Mouse (Mus musculus) liver, embryonic 16.5 days (tissue): ENCODE data around the gene Dnajc6. TPM values are rescaled to one million over a fixed set of nuclear protein-coding genes. Genes with fewer than 3 reads are reported as not detected.
A peak's percentile ranks its signal among the peaks of the same experiment; 100 is the strongest.

Experiments used
- ATAC-seq: fragments of 200-750 bp; cut with Nextera tagmentation; 2 replicates; pipeline ENCODE4 v1.8.0; 2017; ENCODE audit warnings: low read depth, mild to moderate bottlenecking, moderate number of reproducible peaks, moderate library complexity
- H3K27ac ChIP-seq: fragments of 300-500 bp; sonication (generic); 2 replicates; pipeline ENCODE4 v1.5.1; 2014; ENCODE audit warnings: mild to moderate bottlenecking, low read length
- H3K27me3 ChIP-seq: fragments of 300-500 bp; sonication (generic); 2 replicates; pipeline ENCODE4 v1.6.1; 2014; ENCODE audit warnings: low read depth, low read length, mixed read lengths; ENCODE audit not compliant: control insufficient read depth, insufficient read depth
- H3K36me3 ChIP-seq: fragments of 300-500 bp; sonication (generic); 2 replicates; pipeline ENCODE4 v1.6.1; 2014; ENCODE audit warnings: mild to moderate bottlenecking; ENCODE audit not compliant: control insufficient read depth, insufficient read depth
- H3K4me1 ChIP-seq: fragments of 300-500 bp; sonication (generic); 2 replicates; pipeline ENCODE4 v1.6.1; 2014; ENCODE audit warnings: low read depth, low read length, mixed read lengths; ENCODE audit not compliant: control insufficient read depth
- H3K4me2 ChIP-seq: fragments of 300-500 bp; sonication (generic); 2 replicates; pipeline ENCODE4 v1.6.1; 2014; ENCODE audit warnings: low read depth, low read length, mixed read lengths
- H3K4me3 ChIP-seq: fragments of 300-500 bp; sonication (generic); 2 replicates; pipeline ENCODE4 v1.5.1; 2014; ENCODE audit warnings: low read depth, mild to moderate bottlenecking, low read length
- H3K9ac ChIP-seq: fragments of 300-500 bp; sonication (generic); 2 replicates; pipeline ENCODE4 v1.6.1; 2014; ENCODE audit warnings: low read depth, low read length
- H3K9me3 ChIP-seq: fragments of 300-500 bp; sonication (generic); replicated peaks from 2 replicates; pipeline ENCODE4 v1.6.1; 2016; ENCODE audit warnings: low read length; ENCODE audit not compliant: control insufficient read depth
- WGBS: fragments of 180-500 bp; shearing (Covaris S2); extraction: QIAGEN DNeasy Blood & Tissue Kit; methylation state at CpG from one replicate; pipeline ENCODE4 v1.1.7; 2014; ENCODE audit not compliant: insufficient replicate concordance; 5-methylcytosine and 5-hydroxymethylcytosine counted together
- polyA plus RNA-seq: library from polyadenylated mRNA; unstranded; fragments of >200 nt; fragmentation: Nextera tagmentation; extraction: Ambion mirVana; gene quantifications from 2 replicates; pipeline ENCODE4 v1.2.1, GENCODE M21; 2015

Dnajc6 gene
- polyA plus RNA-seq: 0.13 and 0.26 TPM in 2 replicates

GRCm38 (mm10) chr4:101496534-101497237 is at the start of gene Dnajc6:
Dnajc6 (plus strand) TSS chr4:101496648.
- Histone ChIP-seq H3K9ac (no peak within 1 kb of the TSS), H3K36me3 (no peaks in the 10 kb centered on the region), H3K27ac (no peak within 1 kb of the TSS), H3K4me1 (no peaks in the 10 kb centered on the region), H3K9me3 (no peaks in the 10 kb centered on the region), H3K27me3 (peaks cover 40% of the 10 kb centered on the region), H3K4me3 (peak within 1 kb of the TSS; percentile 46), H3K4me2 (peak within 1 kb of the TSS; percentile 65)
- ATAC-seq: no peak
- under 1% methylated on average over 50 of the region's 57 CpGs for WGBS

DNA sequence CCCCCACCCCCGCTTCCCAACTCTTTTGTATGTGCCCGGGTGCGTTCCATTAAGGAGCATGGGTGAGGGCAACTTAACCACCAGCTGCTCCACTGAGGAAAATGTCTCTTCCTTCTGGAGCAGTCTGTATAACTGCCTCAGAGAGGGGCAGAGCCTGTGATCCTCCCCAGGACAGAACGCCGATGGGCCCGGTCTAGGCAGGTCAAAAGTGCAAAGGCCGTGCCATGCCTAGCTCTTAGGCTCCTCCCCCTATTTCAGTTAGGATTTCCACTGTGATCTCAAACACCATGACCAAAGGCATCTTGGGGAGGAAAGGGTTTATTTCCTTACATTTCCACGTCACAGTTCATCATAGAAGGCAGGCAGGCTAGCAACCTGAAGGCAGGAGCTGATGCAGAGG is 47.7 kb upstream of the Dnajc6 start:
- WGBS: 74% methylated on average over 8 of the region's 8 CpGs
- Histone ChIP-seq H3K36me3 (no peaks in the 10 kb centered on the region), H3K27me3 (no peaks in the 10 kb centered on the region), H3K9ac (no peak overlapping the region), H3K4me1 (no peaks in the 10 kb centered on the region), H3K4me2 (no peak overlapping the region), H3K27ac (no peak overlapping the region), H3K4me3 (no peak overlapping the region), H3K9me3 (no peaks in the 10 kb centered on the region)
- ATAC-seq: peak; percentile 45; the same call in 1 of the 2 replicates

- H3K27me3 ChIP-seq: no peaks in the 10 kb centered on the region
- H3K4me3 ChIP-seq: no peak overlapping the region
- no peaks in the 10 kb centered on the region for H3K4me1 ChIP-seq
- H3K9ac ChIP-seq: no peak overlapping the region
- ATAC-seq: no peak
- H3K27ac ChIP-seq: no peak overlapping the region
- H3K4me2 ChIP-seq: no peak overlapping the region
- H3K36me3 ChIP-seq: no peaks in the 10 kb centered on the region
- WGBS: 55% methylated on average over 7 of the region's 7 CpGs
- H3K9me3 ChIP-seq: no peaks in the 10 kb centered on the region
Measured at GRCm38 (mm10) chr4:101449344-101449743, 47.1 kb upstream of the Dnajc6 start.

DNA sequence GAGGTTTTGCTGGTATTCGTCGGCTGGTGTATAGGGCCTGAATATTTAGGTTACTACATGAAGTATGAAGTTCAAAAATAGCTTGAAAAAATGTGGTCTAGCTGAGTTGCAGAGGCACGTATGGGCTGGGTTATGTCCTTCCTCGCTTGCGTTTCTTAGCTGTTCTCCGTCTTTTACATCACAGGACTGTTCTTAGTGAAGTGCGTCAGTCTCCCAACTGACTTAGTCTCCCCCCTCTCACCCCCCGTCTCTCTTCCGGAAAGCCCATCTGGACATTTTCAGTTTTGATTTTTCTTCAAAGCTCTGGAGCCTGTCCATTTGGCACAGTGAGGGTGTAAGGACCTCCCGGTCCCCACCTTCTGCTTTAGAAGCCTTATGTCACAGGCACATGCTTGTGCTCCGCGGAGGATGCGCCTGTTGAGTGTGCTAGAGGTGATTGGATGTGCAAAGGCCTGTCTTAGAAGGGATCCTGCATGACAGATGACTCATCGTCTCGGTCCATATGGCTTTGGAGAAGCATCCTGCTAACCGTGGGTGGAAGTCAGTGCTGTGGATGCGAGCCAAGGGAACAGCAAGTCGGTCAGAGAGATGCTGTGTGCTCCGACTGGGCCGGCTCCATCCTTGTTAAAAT is 46.2 kb upstream of the Dnajc6 start:
- H3K4me3 ChIP-seq: no peak overlapping the region
- no peak overlapping the region for H3K9ac ChIP-seq
- no peak overlapping the region for H3K27ac ChIP-seq
- ATAC-seq: no peak
- WGBS: 79% methylated on average over 20 of the region's 20 CpGs
- H3K4me2 ChIP-seq: no peak overlapping the region
- no peaks in the 10 kb centered on the region for H3K9me3 ChIP-seq
- H3K27me3 ChIP-seq: no peaks in the 10 kb centered on the region
- no peaks in the 10 kb centered on the region for H3K36me3 ChIP-seq
- H3K4me1 ChIP-seq: no peaks in the 10 kb centered on the region

DNA sequence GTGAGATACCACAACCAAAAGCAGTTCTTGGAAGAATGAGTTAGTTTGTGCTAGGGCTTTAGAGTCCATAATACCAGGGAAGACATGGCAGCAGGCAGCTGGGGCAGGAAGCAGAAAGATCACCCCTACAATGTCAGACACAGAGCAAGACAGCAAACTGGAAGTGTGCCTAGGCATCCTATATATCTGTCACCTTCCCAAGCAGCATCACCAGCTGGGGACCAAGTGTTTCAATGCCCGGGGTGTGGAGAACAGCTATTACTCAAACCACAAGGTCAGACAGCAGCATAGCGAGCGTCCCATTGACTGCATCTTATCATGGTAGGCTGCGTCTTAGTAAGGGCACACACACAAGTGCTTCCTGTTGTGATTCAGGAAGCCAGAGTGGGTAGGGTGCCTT is 45.4 kb upstream of the Dnajc6 start:
- no peak overlapping the region for H3K27ac ChIP-seq
- no peak overlapping the region for H3K9ac ChIP-seq
- ATAC-seq: no peak
- H3K4me3 ChIP-seq: no peak overlapping the region
- H3K36me3 ChIP-seq: no peaks in the 10 kb centered on the region
- no peaks in the 10 kb centered on the region for H3K27me3 ChIP-seq
- WGBS: 59% methylated on average over 4 of the region's 4 CpGs
- no peaks in the 10 kb centered on the region for H3K4me1 ChIP-seq
- H3K4me2 ChIP-seq: no peak overlapping the region
- H3K9me3 ChIP-seq: no peaks in the 10 kb centered on the region

DNA sequence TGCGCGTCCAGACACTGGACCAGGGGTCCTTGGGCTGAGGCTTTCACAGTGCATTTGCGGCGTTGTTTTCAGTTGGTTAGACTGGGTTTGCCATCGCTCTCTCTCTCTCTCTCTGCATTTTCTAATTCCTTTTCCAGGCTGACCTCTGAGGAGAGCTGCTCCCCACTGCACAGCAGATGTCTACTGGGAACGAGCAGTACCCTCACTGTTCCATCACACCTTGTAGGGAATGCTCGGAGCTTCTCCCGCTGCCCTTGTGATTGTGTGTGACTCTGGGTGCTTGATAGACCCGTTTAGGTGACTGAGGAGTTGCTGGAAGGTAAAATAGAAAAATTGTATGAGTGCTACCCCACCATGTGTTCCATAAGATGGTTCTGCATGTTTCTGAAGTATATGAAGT is 43.6 kb upstream of the Dnajc6 start:
- 79% methylated on average over 9 of the region's 9 CpGs for WGBS

DNA sequence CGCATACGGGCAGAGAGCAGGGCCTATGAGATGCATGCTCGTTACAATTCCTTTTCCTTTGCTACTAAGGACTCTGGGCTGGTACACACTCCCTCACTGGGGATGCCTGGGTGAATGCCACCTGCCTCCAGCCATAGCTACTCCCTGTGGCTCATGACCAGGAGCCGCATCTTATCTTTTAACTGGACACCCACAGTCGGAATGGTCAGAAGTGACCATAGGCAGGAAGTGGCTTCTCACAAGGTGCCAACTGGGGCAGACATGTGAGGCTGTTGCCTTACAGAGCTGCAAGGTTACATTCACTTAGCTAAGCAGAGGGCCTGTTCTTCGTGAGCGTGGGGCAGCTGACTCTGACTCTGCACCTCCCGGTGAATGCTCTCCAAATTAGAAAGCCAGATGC is 39.3 kb upstream of the Dnajc6 start:
- WGBS: 68% methylated on average over 8 of the region's 8 CpGs
- no peaks in the 10 kb centered on the region for H3K9me3 ChIP-seq
- H3K4me1 ChIP-seq: no peaks in the 10 kb centered on the region
- H3K4me2 ChIP-seq: no peak overlapping the region
- H3K27me3 ChIP-seq: no peaks in the 10 kb centered on the region
- H3K9ac ChIP-seq: no peak overlapping the region
- H3K36me3 ChIP-seq: no peaks in the 10 kb centered on the region
- no peak overlapping the region for H3K27ac ChIP-seq
- H3K4me3 ChIP-seq: no peak overlapping the region
- ATAC-seq: no peak

More for the DNA sequence above, 43.6 kb upstream of the Dnajc6 start:
- no peak overlapping the region for H3K27ac ChIP-seq
- no peaks in the 10 kb centered on the region for H3K9me3 ChIP-seq
- H3K4me3 ChIP-seq: no peak overlapping the region
- H3K27me3 ChIP-seq: no peaks in the 10 kb centered on the region
- H3K4me2 ChIP-seq: no peak overlapping the region
- no peak for ATAC-seq
- no peaks in the 10 kb centered on the region for H3K36me3 ChIP-seq
- H3K4me1 ChIP-seq: no peaks in the 10 kb centered on the region
- H3K9ac ChIP-seq: no peak overlapping the region

DNA sequence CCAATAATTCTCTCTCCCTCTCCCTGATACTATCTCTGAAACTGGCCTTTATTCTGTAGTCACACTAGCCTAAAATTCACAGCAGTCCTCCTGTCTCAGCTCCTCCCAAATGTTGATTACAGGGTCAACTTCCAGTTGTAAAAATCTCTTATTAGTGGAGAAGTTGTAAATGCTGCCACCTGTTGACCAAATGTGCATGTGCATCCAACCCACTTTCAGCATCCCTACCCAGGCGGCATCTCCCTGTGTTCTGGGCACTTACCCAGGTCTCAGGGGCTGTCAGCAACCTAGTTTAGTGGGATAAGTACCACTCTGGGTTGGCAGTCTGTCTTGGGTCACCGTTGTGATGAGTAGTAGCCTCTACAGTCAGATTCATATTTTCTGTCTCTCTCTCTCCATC is 38.1 kb upstream of the Dnajc6 start:
- Histone ChIP-seq H3K4me1 (no peaks in the 10 kb centered on the region), H3K27ac (no peak overlapping the region), H3K4me2 (no peak overlapping the region), H3K9ac (no peak overlapping the region), H3K9me3 (no peaks in the 10 kb centered on the region), H3K36me3 (no peaks in the 10 kb centered on the region), H3K4me3 (no peak overlapping the region), H3K27me3 (no peaks in the 10 kb centered on the region)
- WGBS: 41% methylated on average over 2 of the region's 2 CpGs
- ATAC-seq: no peak

DNA sequence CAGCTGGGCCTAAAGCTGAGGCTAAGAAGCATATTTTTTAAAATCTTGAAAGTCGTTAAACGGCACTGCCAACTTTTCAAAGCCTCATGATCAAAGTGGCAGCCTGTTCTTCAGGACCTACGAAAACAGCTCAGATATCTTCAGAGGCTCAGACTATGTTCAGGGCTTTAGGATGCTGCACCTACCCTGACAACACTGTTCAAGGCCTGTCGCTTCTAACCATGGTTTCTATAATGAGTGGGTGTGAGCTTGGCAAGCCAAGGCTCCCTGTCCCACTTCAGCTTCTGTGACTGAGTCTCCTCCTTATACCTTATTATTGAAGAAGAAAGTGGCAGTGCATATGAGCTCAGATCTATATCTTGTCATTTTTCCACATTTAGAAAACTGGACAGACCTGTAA is 37.1 kb upstream of the Dnajc6 start:
- ATAC-seq: no peak
- whole genome bisulfite sequencing: 69% methylated on average over 4 of the region's 4 CpGs
- Histone ChIP-seq H3K36me3 (no peaks in the 10 kb centered on the region), H3K27ac (no peak overlapping the region), H3K4me3 (no peak overlapping the region), H3K9ac (no peak overlapping the region), H3K27me3 (no peaks in the 10 kb centered on the region), H3K9me3 (no peaks in the 10 kb centered on the region), H3K4me1 (no peaks in the 10 kb centered on the region), H3K4me2 (no peak overlapping the region)
